Mouse (Mus musculus): ENCODE data around the gene Sipa1. TPM values are rescaled to one million over a fixed set of nuclear protein-coding genes. Genes with fewer than 3 reads are reported as not detected.

The Sipa1 gene
- polyA plus RNA-seq, 1 experiment, result 13.7 TPM

DNA sequence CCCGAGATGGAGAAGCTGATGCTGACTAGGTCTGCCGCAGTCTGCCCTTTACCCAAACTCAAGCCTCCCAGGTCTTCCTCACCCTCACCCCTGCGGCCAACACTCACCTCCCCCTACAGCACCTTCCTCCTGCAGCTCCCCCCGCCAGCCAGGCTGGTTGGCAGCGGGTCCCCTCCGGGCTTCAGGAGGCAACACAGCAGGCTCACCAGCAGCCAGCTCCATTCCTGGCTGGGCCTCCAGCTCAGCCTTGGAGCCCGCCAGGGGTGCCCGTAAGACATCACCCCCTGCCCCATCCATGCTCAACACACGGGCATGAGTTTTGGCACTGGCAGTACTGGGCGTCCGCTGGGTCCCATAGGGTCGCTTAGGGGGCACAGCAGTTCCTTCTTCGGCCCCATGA, 21.5 kb upstream of the Sipa1 start:
- Histone ChIP-seq H3K4me1 (ENCODE audit: control insufficient read depth, insufficient read depth, low read length) (no peaks in the 10 kb centered on the region), H3K36me3 (ENCODE audit: control insufficient read depth, insufficient read depth, low read length, poor library complexity, severe bottlenecking) (peaks cover 5% of the 10 kb centered on the region; the same call in 1 of the 2 replicates), H3K9ac (ENCODE audit: low read depth, poor library complexity, severe bottlenecking) (no peak overlapping the region), H3K27me3 (ENCODE audit: control insufficient read depth, insufficient read depth, low read length, poor library complexity, severe bottlenecking) (no peaks in the 10 kb centered on the region), H3K27ac (ENCODE audit: insufficient read depth, low read length) (no peak overlapping the region), H3K4me3 (ENCODE audit: low read depth, low read length) (no peak overlapping the region), H3K9me3 (replicated peaks; ENCODE audit: control insufficient read depth, insufficient read depth, low read length, poor library complexity, severe bottlenecking) (no peaks in the 10 kb centered on the region)
- TF ChIP-seq CTCF (IDR thresholded peaks at IDR 0.05; ENCODE audit: low read depth, low read length) (no peak), EP300 (IDR thresholded peaks at IDR 0.05; ENCODE audit: insufficient read depth, low read depth, low read length) (no peak), POLR2A (IDR thresholded peaks at IDR 0.05; ENCODE audit: insufficient read depth, low read length) (no peak)

- Histone ChIP-seq H3K36me3 (ENCODE audit: control insufficient read depth, insufficient read depth, low read length, poor library complexity, severe bottlenecking) (peaks cover 5% of the 10 kb centered on the region; the same call in 1 of the 2 replicates), H3K4me1 (ENCODE audit: control insufficient read depth, insufficient read depth, low read length) (no peaks in the 10 kb centered on the region), H3K27me3 (ENCODE audit: control insufficient read depth, insufficient read depth, low read length, poor library complexity, severe bottlenecking) (no peaks in the 10 kb centered on the region), H3K4me3 (ENCODE audit: low read depth, low read length) (no peak overlapping the region), H3K9ac (ENCODE audit: low read depth, poor library complexity, severe bottlenecking) (no peak overlapping the region), H3K27ac (ENCODE audit: insufficient read depth, low read length) (no peak overlapping the region), H3K9me3 (replicated peaks; ENCODE audit: control insufficient read depth, insufficient read depth, low read length, poor library complexity, severe bottlenecking) (no peaks in the 10 kb centered on the region)
- TF ChIP-seq EP300 (IDR thresholded peaks at IDR 0.05; ENCODE audit: insufficient read depth, low read depth, low read length) (no peak), CTCF (IDR thresholded peaks at IDR 0.05; ENCODE audit: low read depth, low read length) (no peak), POLR2A (IDR thresholded peaks at IDR 0.05; ENCODE audit: insufficient read depth, low read length) (no peak)
Measured at GRCm38 (mm10) chr19:5684236-5684635, 20.7 kb upstream of the Sipa1 start.

GRCm38 (mm10) chr19:5680432-5680831, 16.9 kb upstream of the Sipa1 start:
- no peak overlapping the region for H3K27ac ChIP-seq (ENCODE audit: insufficient read depth, low read length)
- no peak overlapping the region for H3K9ac ChIP-seq (ENCODE audit: low read depth, poor library complexity, severe bottlenecking)
- H3K4me3 ChIP-seq (ENCODE audit: low read depth, low read length), result no peak overlapping the region
- peaks cover 18% of the 10 kb centered on the region for H3K36me3 ChIP-seq (ENCODE audit: control insufficient read depth, insufficient read depth, low read length, poor library complexity, severe bottlenecking)
- H3K9me3 ChIP-seq (replicated peaks; ENCODE audit: control insufficient read depth, insufficient read depth, low read length, poor library complexity, severe bottlenecking), result no peaks in the 10 kb centered on the region
- no peaks in the 10 kb centered on the region for H3K27me3 ChIP-seq (ENCODE audit: control insufficient read depth, insufficient read depth, low read length, poor library complexity, severe bottlenecking)
- no peaks in the 10 kb centered on the region for H3K4me1 ChIP-seq (ENCODE audit: control insufficient read depth, insufficient read depth, low read length)
- TF ChIP-seq EP300 (IDR thresholded peaks at IDR 0.05; ENCODE audit: insufficient read depth, low read depth, low read length) (no peak), CTCF (IDR thresholded peaks at IDR 0.05; ENCODE audit: low read depth, low read length) (no peak), POLR2A (IDR thresholded peaks at IDR 0.05; ENCODE audit: insufficient read depth, low read length) (no peak)

- Histone ChIP-seq H3K9me3 (replicated peaks; ENCODE audit: control insufficient read depth, insufficient read depth, low read length, poor library complexity, severe bottlenecking) (no peaks in the 10 kb centered on the region), H3K9ac (ENCODE audit: low read depth, poor library complexity, severe bottlenecking) (no peak overlapping the region), H3K4me3 (ENCODE audit: low read depth, low read length) (no peak overlapping the region), H3K27ac (ENCODE audit: insufficient read depth, low read length) (no peak overlapping the region), H3K36me3 (ENCODE audit: control insufficient read depth, insufficient read depth, low read length, poor library complexity, severe bottlenecking) (no peaks in the 10 kb centered on the region), H3K4me1 (ENCODE audit: control insufficient read depth, insufficient read depth, low read length) (no peaks in the 10 kb centered on the region), H3K27me3 (ENCODE audit: control insufficient read depth, insufficient read depth, low read length, poor library complexity, severe bottlenecking) (no peaks in the 10 kb centered on the region)
- TF ChIP-seq EP300 (IDR thresholded peaks at IDR 0.05; ENCODE audit: insufficient read depth, low read depth, low read length), result no peak
- TF ChIP-seq CTCF (IDR thresholded peaks at IDR 0.05; ENCODE audit: low read depth, low read length), result no peak
- TF ChIP-seq POLR2A (IDR thresholded peaks at IDR 0.05; ENCODE audit: insufficient read depth, low read length), result no peak
Measured at GRCm38 (mm10) chr19:5668372-5668771, 4.9 kb upstream of the Sipa1 start.

DNA sequence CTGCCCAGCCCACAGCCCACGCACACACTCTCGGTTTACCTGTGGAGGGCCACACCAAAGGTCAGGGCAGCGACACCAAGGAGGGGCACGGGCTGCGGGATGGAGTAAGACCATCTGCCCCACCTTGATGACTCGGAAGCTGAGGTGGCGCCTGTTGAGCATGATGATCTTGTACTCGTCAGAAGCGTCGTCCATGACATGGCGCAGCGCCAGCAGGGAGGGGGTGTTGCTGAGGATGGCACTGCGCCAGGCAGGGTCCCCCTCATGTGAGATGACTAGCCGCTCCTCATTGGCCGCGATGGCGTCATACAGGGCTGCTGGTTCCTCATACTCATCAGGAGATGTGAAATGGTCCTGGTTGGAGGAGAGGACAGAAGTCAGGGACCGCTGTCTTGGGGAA, 2.9 kb upstream of the Sipa1 start:
- no peaks in the 10 kb centered on the region for H3K9me3 ChIP-seq (replicated peaks; ENCODE audit: control insufficient read depth, insufficient read depth, low read length, poor library complexity, severe bottlenecking)
- H3K4me1 ChIP-seq (ENCODE audit: control insufficient read depth, insufficient read depth, low read length), result no peaks in the 10 kb centered on the region
- H3K9ac ChIP-seq (ENCODE audit: low read depth, poor library complexity, severe bottlenecking), result no peak overlapping the region
- H3K27ac ChIP-seq (ENCODE audit: insufficient read depth, low read length), result no peak overlapping the region
- no peaks in the 10 kb centered on the region for H3K36me3 ChIP-seq (ENCODE audit: control insufficient read depth, insufficient read depth, low read length, poor library complexity, severe bottlenecking)
- H3K4me3 ChIP-seq (ENCODE audit: low read depth, low read length), result no peak overlapping the region
- no peak for TF ChIP-seq POLR2A (IDR thresholded peaks at IDR 0.05; ENCODE audit: insufficient read depth, low read length)
- no peak for TF ChIP-seq CTCF (IDR thresholded peaks at IDR 0.05; ENCODE audit: low read depth, low read length)
- no peak for TF ChIP-seq EP300 (IDR thresholded peaks at IDR 0.05; ENCODE audit: insufficient read depth, low read depth, low read length)
- H3K27me3 ChIP-seq (ENCODE audit: control insufficient read depth, insufficient read depth, low read length, poor library complexity, severe bottlenecking), result no peaks in the 10 kb centered on the region

- Histone ChIP-seq H3K36me3 (ENCODE audit: control insufficient read depth, insufficient read depth, low read length, poor library complexity, severe bottlenecking) (no peaks in the 10 kb centered on the region), H3K4me3 (ENCODE audit: low read depth, low read length) (no peak overlapping the region), H3K9me3 (replicated peaks; ENCODE audit: control insufficient read depth, insufficient read depth, low read length, poor library complexity, severe bottlenecking) (no peaks in the 10 kb centered on the region), H3K27ac (ENCODE audit: insufficient read depth, low read length) (no peak overlapping the region), H3K4me1 (ENCODE audit: control insufficient read depth, insufficient read depth, low read length) (peaks cover 2% of the 10 kb centered on the region), H3K9ac (ENCODE audit: low read depth, poor library complexity, severe bottlenecking) (no peak overlapping the region), H3K27me3 (ENCODE audit: control insufficient read depth, insufficient read depth, low read length, poor library complexity, severe bottlenecking) (no peaks in the 10 kb centered on the region)
- TF ChIP-seq CTCF (IDR thresholded peaks at IDR 0.05; ENCODE audit: low read depth, low read length) (no peak), EP300 (IDR thresholded peaks at IDR 0.05; ENCODE audit: insufficient read depth, low read depth, low read length) (no peak), POLR2A (IDR thresholded peaks at IDR 0.05; ENCODE audit: insufficient read depth, low read length) (no peak)
Measured at GRCm38 (mm10) chr19:5665465-5665864, 2.0 kb upstream of the Sipa1 start.
